Mouse (Mus musculus): ENCODE data around the gene Cadm1.

Gene Cadm1

DNA sequence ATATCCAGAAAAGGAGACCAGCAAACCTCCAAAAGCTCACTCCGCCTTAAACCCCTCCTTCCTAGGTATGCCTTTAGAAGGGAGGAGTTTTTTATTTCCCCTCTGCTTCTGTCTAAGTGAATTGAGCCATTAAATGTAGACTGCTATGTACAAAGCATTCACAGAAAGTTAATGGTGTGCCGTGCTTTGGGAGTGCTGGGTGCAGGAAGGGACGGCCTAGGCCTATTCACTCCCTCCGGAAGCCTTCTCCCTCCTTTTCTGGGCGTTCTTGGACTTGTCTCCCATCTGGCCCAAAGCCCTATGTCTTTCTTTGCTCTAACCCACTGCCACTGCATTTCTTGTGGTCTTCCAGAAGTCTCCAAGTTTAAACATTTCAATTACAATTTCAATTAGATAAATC, 268.5 kb downstream of the Cadm1 start:
- no peak for DNase-seq (ENCODE audit: low spot score in 2 of 2)

DNA sequence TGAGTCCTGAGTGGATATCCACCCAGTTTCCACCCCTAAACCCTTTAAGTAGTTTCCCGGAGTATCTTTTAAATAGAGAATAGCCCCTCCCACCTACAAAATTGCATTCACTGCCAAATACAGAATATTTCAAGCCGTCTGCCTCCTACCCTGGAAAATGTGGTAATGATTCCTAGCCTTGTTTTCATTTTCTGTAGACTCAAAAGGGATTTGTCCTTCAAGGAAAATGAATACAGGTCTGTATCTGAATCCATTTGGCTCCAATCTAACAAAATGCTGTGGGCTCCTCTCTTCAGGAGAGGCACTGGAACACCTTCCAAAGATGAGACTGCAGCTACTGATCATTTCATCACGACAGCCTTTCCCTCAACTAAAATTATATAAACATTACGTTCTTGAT, 271.3 kb downstream of the Cadm1 start:
- no peak for DNase-seq (ENCODE audit: low spot score in 2 of 2)

DNA sequence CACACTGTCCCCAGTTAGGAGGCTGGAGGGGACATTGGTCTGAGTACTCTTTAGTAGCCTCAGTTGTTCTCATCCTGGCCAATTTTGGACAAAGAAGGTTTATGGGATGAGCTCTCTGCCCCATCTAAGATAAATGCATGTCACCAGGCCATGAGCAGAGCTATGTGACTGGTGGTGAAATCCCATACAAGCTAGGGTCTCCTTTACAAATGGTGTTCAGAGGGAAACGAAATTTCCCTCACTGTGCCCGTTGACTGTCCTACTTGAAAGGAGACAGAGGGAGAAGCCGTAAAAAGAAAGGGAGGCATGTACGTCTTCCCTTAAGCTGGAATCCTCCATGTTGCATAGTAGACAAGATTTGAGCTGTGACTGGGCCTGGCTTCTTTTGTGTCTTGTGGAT, 272.6 kb downstream of the Cadm1 start:
- DNase-seq (ENCODE audit: low spot score in 2 of 2) = no peak

DNA sequence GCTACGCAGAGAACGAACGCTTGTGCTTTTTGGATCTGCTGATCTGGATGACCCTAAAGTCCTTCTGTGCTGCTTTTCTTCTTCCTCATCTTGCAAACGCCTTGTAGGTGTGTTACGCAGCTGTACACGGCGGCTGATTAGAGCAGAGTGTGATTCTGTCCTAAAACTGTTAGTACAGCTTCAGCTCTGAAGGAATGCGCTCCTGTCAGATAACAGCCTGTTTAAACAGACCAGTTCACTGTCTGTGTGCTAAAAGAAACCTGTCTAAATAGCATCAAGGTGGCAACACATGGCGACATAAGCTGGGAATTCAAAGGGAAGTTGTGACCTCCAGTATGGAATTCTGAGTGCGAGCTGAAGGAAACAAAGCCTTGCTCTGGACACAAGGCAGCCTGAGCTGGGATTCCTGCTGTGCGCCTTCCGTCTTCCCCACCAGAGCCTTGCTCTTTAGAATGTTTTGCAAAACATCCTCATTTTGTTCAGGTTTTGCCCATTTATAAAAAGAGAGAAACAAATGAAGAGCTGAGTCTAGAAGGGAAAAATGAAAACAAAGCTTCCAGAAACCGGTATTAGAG, 273.6 kb downstream of the Cadm1 start:
- no peak for DNase-seq (ENCODE audit: low spot score in 2 of 2)

DNA sequence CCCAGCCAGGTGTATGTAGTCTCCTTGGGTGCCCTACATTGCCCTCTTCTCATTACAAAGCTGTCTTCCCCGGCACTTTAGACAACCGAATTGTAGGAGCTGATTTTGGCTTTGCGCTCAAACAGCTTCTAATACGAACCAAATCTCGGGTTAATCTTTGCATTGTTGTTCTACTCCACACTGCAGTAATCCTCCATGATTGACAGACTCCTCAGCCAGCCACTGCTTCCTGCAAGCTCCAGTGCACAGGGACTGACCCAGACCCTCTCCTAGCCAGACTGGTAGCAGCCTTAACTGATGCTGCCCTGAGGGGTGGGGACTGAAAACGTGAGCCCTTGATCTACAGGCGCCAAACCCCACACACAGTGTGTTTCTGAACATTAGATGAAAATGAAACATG, 275.7 kb downstream of the Cadm1 start:
- DNase-seq (ENCODE audit: low spot score in 2 of 2) = no peak

DNA sequence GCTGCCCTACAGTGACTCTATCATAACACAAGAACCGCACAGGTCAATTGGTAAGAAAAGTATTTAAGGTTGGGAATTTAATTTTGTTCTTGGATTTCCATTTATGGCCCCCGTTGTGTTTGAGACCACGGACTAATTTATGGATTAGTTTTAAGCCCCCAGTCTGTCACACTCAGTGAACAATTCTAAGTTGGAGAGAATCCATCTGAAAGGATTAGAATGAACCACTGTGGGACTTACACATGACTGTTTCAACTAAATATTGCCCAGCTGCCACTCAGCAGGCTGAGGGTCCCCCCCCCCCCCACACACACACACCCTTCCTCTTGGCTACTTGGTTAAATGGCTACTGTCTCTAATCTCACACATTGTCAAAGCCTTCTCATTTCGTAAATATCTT, 295.7 kb downstream of the Cadm1 start:
- no peak for DNase-seq (ENCODE audit: low spot score in 2 of 2)

DNA sequence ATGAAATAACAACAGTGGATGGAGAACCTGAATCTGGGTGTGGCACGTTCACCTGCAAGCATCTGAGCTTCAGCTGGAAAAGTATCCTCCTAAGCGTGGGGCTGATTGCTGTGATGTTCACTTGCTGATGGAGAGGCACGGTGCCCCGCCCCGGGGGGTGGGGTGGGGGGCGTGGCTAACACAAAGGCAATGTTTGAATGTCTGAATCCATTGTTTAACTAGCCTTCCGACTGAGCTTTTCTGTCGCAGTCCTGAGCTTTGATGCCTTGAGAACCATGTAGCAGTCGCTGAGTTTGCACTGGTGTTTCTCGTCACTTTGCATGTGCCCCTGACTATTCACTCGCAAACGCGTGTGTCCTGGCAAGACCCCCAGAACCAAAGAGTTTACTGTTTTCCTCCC, 298.8 kb downstream of the Cadm1 start:
- DNase-seq (ENCODE audit: low spot score in 2 of 2) = no peak

DNA sequence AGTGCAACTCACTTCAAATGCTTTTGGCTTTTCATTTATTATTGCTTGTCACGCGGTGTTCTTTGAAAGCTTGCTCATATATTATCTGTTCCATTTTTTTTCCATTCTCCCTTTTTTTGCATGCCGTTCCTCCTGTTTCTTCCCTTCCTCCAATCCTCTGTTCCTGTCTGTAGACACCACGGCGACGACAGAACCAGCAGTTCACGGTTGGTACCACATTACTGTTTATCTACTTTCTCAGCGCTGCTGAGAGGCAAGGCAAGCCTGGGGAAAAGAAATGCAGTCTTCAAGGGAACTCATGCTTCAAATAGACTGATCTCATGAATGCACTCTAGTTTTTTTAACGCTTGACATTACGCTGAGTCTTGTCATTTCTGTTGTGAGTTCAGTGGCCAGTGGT, 299.2 kb downstream of the Cadm1 start:
- DNase-seq (ENCODE audit: low spot score in 2 of 2) = no peak

DNA sequence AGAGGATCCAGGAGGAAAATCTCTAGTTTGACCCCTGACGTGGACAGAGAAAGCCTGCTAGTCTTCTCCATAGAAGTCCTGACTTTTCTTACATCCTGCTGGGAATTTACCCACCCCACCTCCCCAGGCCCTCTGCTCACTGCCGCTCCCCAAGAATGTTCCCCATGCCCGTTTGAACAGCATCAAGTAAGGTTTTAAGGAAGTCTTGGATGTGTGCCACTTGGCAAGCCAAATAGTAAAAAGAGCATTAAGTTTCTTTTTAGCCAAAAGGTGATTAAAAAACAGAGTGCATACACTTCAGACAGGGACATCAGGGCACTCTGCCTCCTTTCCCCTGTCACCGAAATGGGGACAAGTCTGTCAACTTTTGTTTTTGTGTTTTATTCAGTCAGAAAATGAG, 299.9 kb downstream of the Cadm1 start:
- DNase-seq (ENCODE audit: low spot score in 2 of 2) = no peak

DNA sequence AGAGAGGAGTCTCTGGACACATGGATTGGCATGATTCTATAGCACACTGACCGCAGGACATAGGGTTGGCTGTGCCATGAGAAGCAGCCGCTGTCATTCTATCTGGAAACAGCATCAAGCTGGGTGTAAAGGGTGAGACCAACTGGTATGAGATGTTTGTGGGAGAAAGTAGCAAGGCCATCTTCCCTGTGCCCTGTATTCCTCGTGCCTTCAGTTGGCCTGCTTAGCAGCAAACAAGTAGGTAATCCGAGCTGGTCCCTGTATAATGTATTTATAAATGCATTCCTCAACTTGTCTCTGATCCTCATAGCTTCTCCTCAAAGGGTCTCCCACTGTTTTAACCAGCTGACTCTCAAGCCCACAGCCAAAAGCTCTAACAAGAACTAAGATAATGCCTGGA, 301.4 kb downstream of the Cadm1 start:
- no peak for DNase-seq (ENCODE audit: low spot score in 2 of 2)

DNA sequence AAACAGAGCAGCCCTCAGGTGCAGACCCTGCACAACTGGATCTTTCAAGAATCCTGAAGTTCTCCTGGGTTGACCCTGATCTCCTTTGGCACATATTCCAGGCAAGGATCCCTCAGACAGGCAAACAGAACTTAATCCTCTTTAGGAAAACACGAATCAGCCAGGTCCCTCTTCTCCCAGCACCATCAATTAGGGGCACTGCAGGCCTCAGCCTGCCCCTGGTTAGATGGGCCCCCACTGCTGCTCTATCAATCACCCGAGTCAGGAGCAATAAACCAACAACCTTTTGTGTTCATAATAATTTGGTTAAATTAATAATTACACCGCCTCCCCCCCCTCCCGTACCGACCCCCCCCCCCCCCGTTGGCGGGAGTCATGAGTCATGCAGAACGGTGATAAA, 308.2 kb downstream of the Cadm1 start:
- no peak for DNase-seq (ENCODE audit: low spot score in 2 of 2)

DNA sequence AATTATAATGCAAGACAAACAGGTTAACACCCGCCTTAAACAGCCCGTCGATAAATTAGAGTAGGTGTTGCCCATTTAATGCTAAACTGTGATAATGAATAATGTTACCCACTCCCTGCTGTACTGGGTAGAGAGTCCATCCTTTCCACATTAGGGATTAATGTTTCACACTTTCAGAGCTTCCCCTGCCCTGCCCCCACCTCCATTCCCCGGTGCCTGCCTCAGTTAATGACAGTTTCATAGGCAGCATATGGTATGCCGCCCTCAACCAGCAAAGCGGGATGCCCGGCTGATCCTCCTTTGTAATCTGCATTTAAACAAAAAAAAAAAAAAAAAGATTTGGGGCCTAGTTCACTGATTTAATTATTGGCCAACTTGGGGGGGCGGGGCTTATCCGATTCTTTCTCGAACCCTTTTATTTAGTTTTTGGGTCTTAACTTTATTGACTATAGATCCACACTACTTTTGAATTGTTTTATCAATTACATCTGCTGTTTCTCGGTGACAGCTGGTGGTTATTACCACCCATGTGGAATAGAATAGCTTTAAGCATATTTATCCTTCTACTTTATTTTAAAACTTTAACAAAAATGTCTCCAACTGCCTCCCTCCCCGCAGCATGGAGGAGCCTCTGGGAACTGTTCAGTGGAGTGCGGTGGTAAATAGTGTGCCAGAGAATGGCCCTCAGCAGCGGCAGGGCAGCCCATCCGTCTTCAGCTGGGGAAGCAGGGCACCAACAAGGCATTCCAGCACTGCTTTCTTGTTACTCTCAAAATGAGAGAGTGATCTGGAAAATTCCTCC, 309.1 kb downstream of the Cadm1 start:
- no peak for DNase-seq (ENCODE audit: low spot score in 2 of 2)

DNA sequence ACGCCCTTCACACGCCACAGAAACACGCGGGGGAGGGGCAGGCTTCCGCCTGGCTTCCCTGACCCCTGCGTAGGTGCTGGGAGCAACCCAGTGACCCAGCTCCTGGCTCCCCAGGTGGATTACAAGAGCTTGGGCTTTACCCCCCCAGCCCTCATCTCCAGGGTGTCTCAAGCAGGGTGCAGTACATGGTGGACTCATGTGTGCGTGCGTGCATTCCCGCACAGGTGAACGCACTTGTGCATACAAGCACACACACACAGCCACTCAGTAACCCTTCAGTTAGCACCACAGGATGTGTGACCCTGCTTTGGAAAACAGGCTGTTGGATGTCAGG, 309.7 kb downstream of the Cadm1 start:
- DNase-seq (ENCODE audit: low spot score in 2 of 2) = no peak

DNA sequence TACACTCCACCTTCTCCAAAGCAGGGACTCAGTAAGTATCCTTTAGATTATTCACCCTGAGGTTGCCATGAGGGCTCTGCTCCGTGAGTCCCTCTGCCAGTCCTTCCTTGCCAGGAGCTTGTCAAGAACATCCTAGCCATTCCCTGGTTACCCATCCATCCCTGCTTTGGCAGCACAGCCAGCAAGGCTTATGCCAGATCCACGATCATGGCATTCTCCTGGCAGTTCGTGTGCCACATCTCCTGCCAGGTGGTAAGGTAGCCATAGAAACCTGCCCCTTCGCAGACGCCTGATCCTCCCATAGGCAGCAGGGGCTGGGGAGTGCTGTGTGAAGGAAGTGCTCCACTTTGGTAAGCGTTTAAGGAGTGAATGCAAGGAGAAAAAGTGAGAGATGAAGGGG, 313.4 kb downstream of the Cadm1 start:
- no peak for DNase-seq (ENCODE audit: low spot score in 2 of 2)

DNA sequence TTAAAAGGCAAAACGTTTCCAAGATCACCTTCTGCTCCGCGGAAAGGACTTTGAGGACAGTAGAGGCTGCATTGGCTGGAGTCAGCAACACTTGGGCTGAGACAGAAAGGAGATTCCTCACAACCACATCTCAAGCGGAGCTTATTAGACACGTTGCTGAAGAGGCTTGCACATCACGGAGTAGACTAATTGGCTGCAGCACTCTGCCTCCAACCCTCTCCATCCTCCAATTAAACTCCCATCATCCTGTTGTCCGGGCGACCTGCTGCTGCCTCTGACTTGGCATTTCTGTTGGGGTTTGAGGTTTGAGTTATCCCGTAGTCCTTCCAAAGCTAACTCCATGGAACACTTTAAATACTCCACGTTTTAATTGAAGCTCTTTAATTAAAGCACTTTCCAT, 316.3 kb downstream of the Cadm1 start:
- DNase-seq (ENCODE audit: low spot score in 2 of 2) = no peak

DNA sequence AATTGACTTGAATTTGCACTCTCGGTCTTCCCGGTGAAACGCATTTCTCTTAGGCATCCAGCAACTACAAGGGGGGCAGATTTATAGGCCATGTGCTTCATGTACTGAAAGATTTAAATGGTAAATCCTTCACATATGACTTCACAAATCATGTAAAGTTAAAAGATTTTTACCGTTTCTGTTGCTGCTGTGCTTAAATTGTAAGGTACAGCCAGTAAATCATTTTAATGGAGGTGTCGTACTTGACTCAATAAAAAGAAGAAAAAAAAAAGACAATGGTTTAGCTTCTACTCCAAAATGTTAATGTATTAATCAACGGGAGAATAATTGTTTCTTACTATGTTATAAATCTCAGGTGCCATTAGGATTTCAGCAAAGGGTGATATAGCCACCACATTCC, 317.0 kb downstream of the Cadm1 start:
- no peak for DNase-seq (ENCODE audit: low spot score in 2 of 2)

DNA sequence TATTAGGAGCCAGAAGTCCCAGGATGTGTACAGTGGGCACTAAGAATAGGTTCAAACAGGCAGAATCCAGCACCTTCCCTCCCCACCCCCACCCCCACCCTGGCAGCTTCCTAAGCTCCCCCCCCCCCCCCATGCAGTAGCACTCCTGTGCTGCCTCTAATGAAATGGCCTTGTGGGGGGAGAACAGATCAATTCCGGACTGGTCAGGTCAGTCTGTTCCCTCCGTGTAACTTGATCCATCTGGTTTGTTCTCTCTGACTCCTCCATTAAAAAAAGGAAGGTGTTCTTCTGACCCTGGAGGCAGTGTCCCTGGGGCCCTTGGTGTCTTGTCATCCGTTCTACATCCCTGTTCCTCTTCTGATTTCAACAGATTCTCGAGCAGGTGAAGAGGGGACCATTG, 317.8 kb downstream of the Cadm1 start:
- no peak for DNase-seq (ENCODE audit: low spot score in 2 of 2)

DNA sequence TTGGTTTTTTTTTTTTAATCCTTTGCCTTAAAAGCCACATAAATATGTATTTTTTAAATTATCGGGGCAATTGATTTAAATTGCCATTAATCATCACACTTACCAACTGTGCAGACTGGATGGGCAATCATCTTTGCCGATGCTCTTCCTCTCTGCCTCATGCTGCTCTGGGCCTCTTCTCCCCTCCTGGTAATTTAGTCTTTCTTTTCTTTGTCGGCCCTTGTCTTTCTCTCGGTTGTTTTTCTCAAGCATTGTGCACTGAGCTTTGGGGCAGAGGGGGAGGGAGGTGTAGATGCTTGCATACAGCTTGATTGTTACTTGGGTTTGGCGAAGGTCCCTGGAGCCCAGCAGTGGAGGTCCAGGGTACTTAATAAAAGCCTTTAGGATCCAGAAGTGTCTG, 318.8 kb downstream of the Cadm1 start:
- no peak for DNase-seq (ENCODE audit: low spot score in 2 of 2)

DNA sequence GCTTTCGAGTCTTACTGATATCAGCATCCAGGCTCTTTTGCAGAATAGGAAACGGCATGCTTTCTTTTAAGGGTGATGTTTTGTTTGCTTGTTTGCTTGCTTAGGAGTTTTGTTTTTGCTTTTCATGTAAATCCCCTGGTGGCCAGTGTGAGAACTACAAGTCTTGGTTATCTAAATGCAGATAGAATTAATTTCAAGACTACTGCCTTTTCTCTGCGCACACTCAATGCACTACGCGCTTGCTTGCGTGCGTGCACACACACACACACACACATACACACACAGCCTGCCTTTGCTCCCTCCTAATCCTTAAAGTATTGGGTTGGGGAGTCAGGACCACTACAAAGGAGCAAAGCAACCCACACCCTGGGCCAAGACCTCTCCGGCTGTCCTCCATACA, 326.3 kb downstream of the Cadm1 start:
- DNase-seq (ENCODE audit: low spot score in 2 of 2) = no peak

DNA sequence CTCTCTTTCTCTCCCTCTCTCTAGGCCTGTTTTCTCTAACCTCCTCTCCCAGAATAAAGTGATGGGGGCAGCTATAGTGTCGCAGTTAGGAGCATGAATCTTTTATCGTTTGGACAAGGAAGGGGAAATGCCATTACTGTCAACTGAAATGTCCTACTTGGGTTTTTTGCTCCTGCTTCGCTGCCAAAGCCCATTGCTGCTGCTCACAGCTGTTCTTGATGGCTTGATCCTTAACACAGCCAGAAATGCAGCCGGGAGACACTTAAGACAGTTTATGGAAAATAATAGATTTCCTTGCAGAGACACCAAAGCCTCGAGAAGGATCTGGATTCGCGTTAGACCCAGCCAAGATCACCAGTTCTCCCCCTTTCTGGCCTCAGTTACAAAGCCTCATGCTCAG, 327.3 kb downstream of the Cadm1 start:
- DNase-seq (ENCODE audit: low spot score in 2 of 2) = no peak

DNA sequence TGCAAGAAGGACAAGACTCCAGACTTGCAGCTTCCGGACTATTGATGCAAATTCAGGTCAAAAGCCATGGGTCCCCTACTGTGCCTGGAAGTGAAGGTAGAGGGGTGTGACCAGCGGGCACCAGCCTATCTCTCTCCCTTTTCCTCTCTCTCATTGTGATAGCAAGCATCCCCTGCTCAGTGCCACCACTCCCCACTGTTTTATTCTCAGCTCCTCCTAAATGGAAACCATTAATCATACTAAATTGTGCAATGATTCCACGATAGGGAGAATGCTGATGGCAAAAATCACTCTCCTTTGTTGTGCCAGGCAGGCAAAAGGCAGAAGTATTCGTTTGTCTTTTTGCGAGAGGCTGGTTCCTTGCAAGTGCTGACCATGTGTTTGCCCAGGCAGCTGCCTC, 328.2 kb downstream of the Cadm1 start:
- no peak for DNase-seq (ENCODE audit: low spot score in 2 of 2)

DNA sequence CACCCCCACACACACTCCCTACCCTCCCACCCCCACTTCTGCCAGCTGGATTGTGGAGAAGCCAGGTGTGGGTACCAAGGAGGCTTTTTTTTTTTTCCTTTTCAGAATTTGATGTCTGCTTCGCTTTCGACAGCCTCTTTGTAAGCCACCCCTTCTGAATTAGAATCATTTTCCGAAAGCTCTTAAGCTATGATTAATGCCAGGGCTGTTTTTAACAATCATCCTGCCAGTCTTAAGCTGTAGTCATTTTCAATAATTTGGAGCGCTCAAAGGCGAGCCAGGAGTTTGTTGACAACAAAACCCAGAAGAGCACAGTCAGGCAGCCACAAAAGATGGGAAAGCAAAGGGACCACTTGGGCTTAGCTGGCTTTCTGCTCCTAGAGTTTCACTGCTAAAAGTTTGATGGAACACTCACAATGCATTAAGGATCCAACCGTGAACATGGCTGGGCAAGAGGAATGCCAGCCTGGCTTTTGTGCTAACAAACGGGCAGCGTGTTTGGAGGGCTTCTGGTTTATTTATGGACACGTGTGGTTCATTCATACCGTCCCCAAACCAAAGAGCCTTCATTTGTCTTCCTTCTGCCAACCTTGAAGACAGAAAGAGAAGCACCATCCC, 328.9 kb downstream of the Cadm1 start:
- no peak for DNase-seq (ENCODE audit: low spot score in 2 of 2)

DNA sequence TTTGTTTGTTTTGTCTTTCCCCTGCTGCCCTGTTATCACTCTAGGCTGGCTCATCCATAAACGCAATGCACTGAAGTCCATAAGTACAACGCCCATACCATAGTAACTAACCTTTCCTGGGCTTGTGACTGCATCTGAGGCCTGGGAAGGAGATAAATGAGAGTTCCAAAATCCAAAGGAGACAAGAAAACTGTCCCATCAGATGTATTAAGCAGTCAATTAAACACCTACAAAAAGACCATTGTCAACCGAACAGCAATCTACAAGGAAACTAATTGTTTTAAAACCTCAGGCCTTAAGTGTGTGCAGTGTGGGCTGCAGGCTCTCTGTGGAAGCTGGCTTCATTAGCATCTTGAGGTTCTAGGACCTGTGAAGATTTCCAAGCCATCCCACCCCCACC, 331.0 kb downstream of the Cadm1 start:
- DNase-seq (ENCODE audit: low spot score in 2 of 2) = no peak

DNA sequence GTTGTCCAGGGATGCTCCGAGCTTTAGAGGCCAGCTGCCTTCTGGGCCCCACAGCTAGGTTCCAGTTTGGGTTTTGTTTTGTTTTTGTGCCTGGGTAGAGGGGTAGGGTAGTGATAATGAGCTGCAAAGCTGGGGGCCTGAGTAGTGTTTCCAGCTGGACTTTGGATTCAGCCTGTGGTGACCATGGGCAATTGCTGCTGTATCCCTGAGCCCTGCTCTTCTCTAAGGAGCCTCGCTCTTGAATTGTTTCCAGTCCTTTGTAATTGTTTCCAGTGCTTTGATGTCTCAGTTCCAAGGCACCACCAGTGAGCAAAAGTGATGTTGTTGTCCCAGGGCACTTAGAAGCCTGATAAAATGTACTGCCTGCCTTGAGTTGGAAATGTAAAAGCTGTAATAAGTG, 331.8 kb downstream of the Cadm1 start:
- DNase-seq (ENCODE audit: low spot score in 2 of 2) = no peak

Data from heart, adult 9 months (tissue).